Mouse (Mus musculus): ENCODE measurements around the gene Mgst3.

Mgst3 gene

GRCm38 (mm10) chr1:167387310-167387709 lies 6.3 kb downstream of the Mgst3 start:
- no peak for DNase-seq

GRCm38 (mm10) chr1:167386466-167386865 lies 7.2 kb downstream of the Mgst3 start:
- DNase-seq: no peak

- DNase-seq: no peak
Observed at GRCm38 (mm10) chr1:167385636-167386035, 8.0 kb downstream of the Mgst3 start.

- no peak for DNase-seq
Observed at GRCm38 (mm10) chr1:167385211-167385610, 8.4 kb downstream of the Mgst3 start.

GRCm38 (mm10) chr1:167384156-167384555 lies 9.5 kb downstream of the Mgst3 start:
- no peak for DNase-seq

- DNase-seq: no peak
Observed at GRCm38 (mm10) chr1:167383178-167383577, 10.5 kb downstream of the Mgst3 start.

- no peak for DNase-seq
Observed at GRCm38 (mm10) chr1:167382763-167383162, 10.9 kb downstream of the Mgst3 start.

GRCm38 (mm10) chr1:167382316-167382715 lies 11.3 kb downstream of the Mgst3 start:
- no peak for DNase-seq

- no peak for DNase-seq
Observed at GRCm38 (mm10) chr1:167381050-167382015, 12.3 kb downstream of the Mgst3 start.

- no peak for DNase-seq
Observed at GRCm38 (mm10) chr1:167380223-167380622, 13.4 kb downstream of the Mgst3 start.

- no peak for DNase-seq
Observed at GRCm38 (mm10) chr1:167379751-167380150, 13.9 kb downstream of the Mgst3 start.

GRCm38 (mm10) chr1:167378019-167378418 lies 15.6 kb downstream of the Mgst3 start:
- no peak for DNase-seq

GRCm38 (mm10) chr1:167374942-167375341 lies 18.7 kb downstream of the Mgst3 start:
- DNase-seq: no peak

GRCm38 (mm10) chr1:167374003-167374784 lies 19.4 kb downstream of the Mgst3 start:
- no peak for DNase-seq

- DNase-seq: no peak
Observed at GRCm38 (mm10) chr1:167372739-167373138, 20.9 kb downstream of the Mgst3 start.

GRCm38 (mm10) chr1:167369905-167370304 lies 23.7 kb downstream of the Mgst3 start:
- peak; percentile 87 for DNase-seq

GRCm38 (mm10) chr1:167368513-167368912 lies 25.1 kb downstream of the Mgst3 start:
- no peak for DNase-seq

GRCm38 (mm10) chr1:167368018-167368417 lies 25.6 kb downstream of the Mgst3 start:
- DNase-seq: no peak

GRCm38 (mm10) chr1:167366621-167367020 lies 27.0 kb downstream of the Mgst3 start:
- DNase-seq: no peak

- no peak for DNase-seq
Observed at GRCm38 (mm10) chr1:167365808-167366207, 27.8 kb downstream of the Mgst3 start.

- no peak for DNase-seq
Observed at GRCm38 (mm10) chr1:167363322-167363721, 30.3 kb downstream of the Mgst3 start.

- DNase-seq: no peak
Observed at GRCm38 (mm10) chr1:167362819-167363218, 30.8 kb downstream of the Mgst3 start.

- no peak for DNase-seq
Observed at GRCm38 (mm10) chr1:167360268-167360667, 33.4 kb downstream of the Mgst3 start.

- DNase-seq: no peak
Observed at GRCm38 (mm10) chr1:167358731-167359130, 34.9 kb downstream of the Mgst3 start.
